Mouse (Mus musculus): ENCODE results near the gene Slc10a7. TPM values are rescaled to one million over a fixed set of nuclear protein-coding genes. Genes with fewer than 3 reads are reported as not detected.

The Slc10a7 gene
- polyA plus RNA-seq, 1 experiment, result 14.2 TPM

GRCm38 (mm10) chr8:78722201-78722600 is 213.1 kb downstream of the Slc10a7 start:
- no peak overlapping the region for H3K4me3 ChIP-seq (ENCODE audit: insufficient read depth, low read length)
- H3K4me1 ChIP-seq (ENCODE audit: control insufficient read depth, insufficient read depth, low read length), result no peaks in the 10 kb centered on the region
- no peak overlapping the region for H3K27ac ChIP-seq (ENCODE audit: insufficient read depth, low read depth, low read length)
- no peak for TF ChIP-seq CTCF (IDR thresholded peaks at IDR 0.05; ENCODE audit: low read depth, low read length)

GRCm38 (mm10) chr8:78724832-78725231 is 215.7 kb downstream of the Slc10a7 start:
- no peaks in the 10 kb centered on the region for H3K4me1 ChIP-seq (ENCODE audit: control insufficient read depth, insufficient read depth, low read length)
- no peak overlapping the region for H3K4me3 ChIP-seq (ENCODE audit: insufficient read depth, low read length)
- TF ChIP-seq POLR2A (IDR thresholded peaks at IDR 0.05; ENCODE audit: borderline replicate concordance, low read depth, low read length) (no peak), CTCF (IDR thresholded peaks at IDR 0.05; ENCODE audit: low read depth, low read length) (no peak)
- H3K27ac ChIP-seq (ENCODE audit: insufficient read depth, low read depth, low read length), result no peak overlapping the region

GRCm38 (mm10) chr8:78728240-78728639 is 219.1 kb downstream of the Slc10a7 start:
- no peak for TF ChIP-seq CTCF (IDR thresholded peaks at IDR 0.05; ENCODE audit: low read depth, low read length)
- TF ChIP-seq POLR2A (IDR thresholded peaks at IDR 0.05; ENCODE audit: borderline replicate concordance, low read depth, low read length), result no peak
- no peak overlapping the region for H3K27ac ChIP-seq (ENCODE audit: insufficient read depth, low read depth, low read length)
- no peaks in the 10 kb centered on the region for H3K4me1 ChIP-seq (ENCODE audit: control insufficient read depth, insufficient read depth, low read length)
- H3K4me3 ChIP-seq (ENCODE audit: insufficient read depth, low read length), result no peak overlapping the region

GRCm38 (mm10) chr8:78732410-78732809 is 223.3 kb downstream of the Slc10a7 start:
- peaks cover 3% of the 10 kb centered on the region; the same call in 1 of the 2 replicates for H3K4me1 ChIP-seq (ENCODE audit: control insufficient read depth, insufficient read depth, low read length)
- no peak overlapping the region for H3K27ac ChIP-seq (ENCODE audit: insufficient read depth, low read depth, low read length)
- H3K4me3 ChIP-seq (ENCODE audit: insufficient read depth, low read length), result no peak overlapping the region
- TF ChIP-seq POLR2A (IDR thresholded peaks at IDR 0.05; ENCODE audit: borderline replicate concordance, low read depth, low read length) (no peak), CTCF (IDR thresholded peaks at IDR 0.05; ENCODE audit: low read depth, low read length) (no peak)

- Histone ChIP-seq H3K4me1 (ENCODE audit: control insufficient read depth, insufficient read depth, low read length) (peaks cover 3% of the 10 kb centered on the region; the same call in 1 of the 2 replicates), H3K4me3 (ENCODE audit: insufficient read depth, low read length) (no peak overlapping the region), H3K27ac (ENCODE audit: insufficient read depth, low read depth, low read length) (no peak overlapping the region)
- TF ChIP-seq POLR2A (IDR thresholded peaks at IDR 0.05; ENCODE audit: borderline replicate concordance, low read depth, low read length) (no peak), CTCF (IDR thresholded peaks at IDR 0.05; ENCODE audit: low read depth, low read length) (no peak)
Observed at GRCm38 (mm10) chr8:78732995-78733512, 223.9 kb downstream of the Slc10a7 start.

GRCm38 (mm10) chr8:78734721-78735517 is 225.8 kb downstream of the Slc10a7 start:
- no peak for TF ChIP-seq CTCF (IDR thresholded peaks at IDR 0.05; ENCODE audit: low read depth, low read length)
- no peak for TF ChIP-seq POLR2A (IDR thresholded peaks at IDR 0.05; ENCODE audit: borderline replicate concordance, low read depth, low read length)
- Histone ChIP-seq H3K4me1 (ENCODE audit: control insufficient read depth, insufficient read depth, low read length) (peaks cover 3% of the 10 kb centered on the region; the same call in 1 of the 2 replicates), H3K4me3 (ENCODE audit: insufficient read depth, low read length) (no peak overlapping the region), H3K27ac (ENCODE audit: insufficient read depth, low read depth, low read length) (no peak overlapping the region)

GRCm38 (mm10) chr8:78738304-78738703 is 229.2 kb downstream of the Slc10a7 start:
- TF ChIP-seq POLR2A (IDR thresholded peaks at IDR 0.05; ENCODE audit: borderline replicate concordance, low read depth, low read length) (no peak), CTCF (IDR thresholded peaks at IDR 0.05; ENCODE audit: low read depth, low read length) (no peak)
- H3K27ac ChIP-seq (ENCODE audit: insufficient read depth, low read depth, low read length), result no peak overlapping the region
- no peak overlapping the region for H3K4me3 ChIP-seq (ENCODE audit: insufficient read depth, low read length)
- peaks cover 9% of the 10 kb centered on the region for H3K4me1 ChIP-seq (ENCODE audit: control insufficient read depth, insufficient read depth, low read length)

GRCm38 (mm10) chr8:78740936-78741335 is 231.8 kb downstream of the Slc10a7 start:
- TF ChIP-seq POLR2A (IDR thresholded peaks at IDR 0.05; ENCODE audit: borderline replicate concordance, low read depth, low read length) (no peak), CTCF (IDR thresholded peaks at IDR 0.05; ENCODE audit: low read depth, low read length) (no peak)
- H3K4me1 ChIP-seq (ENCODE audit: control insufficient read depth, insufficient read depth, low read length), result peaks cover 6% of the 10 kb centered on the region; the same call in 1 of the 2 replicates
- H3K27ac ChIP-seq (ENCODE audit: insufficient read depth, low read depth, low read length), result no peak overlapping the region
- no peak overlapping the region for H3K4me3 ChIP-seq (ENCODE audit: insufficient read depth, low read length)

- TF ChIP-seq CTCF (IDR thresholded peaks at IDR 0.05; ENCODE audit: low read depth, low read length) (no peak), POLR2A (IDR thresholded peaks at IDR 0.05; ENCODE audit: borderline replicate concordance, low read depth, low read length) (no peak)
- Histone ChIP-seq H3K4me3 (ENCODE audit: insufficient read depth, low read length) (no peak overlapping the region), H3K27ac (ENCODE audit: insufficient read depth, low read depth, low read length) (no peak overlapping the region), H3K4me1 (ENCODE audit: control insufficient read depth, insufficient read depth, low read length) (peaks cover 6% of the 10 kb centered on the region; the same call in 1 of the 2 replicates)
Observed at GRCm38 (mm10) chr8:78741496-78741895, 232.3 kb downstream of the Slc10a7 start.

- Histone ChIP-seq H3K27ac (ENCODE audit: insufficient read depth, low read depth, low read length) (no peak overlapping the region), H3K4me1 (ENCODE audit: control insufficient read depth, insufficient read depth, low read length) (peaks cover 6% of the 10 kb centered on the region; the same call in 1 of the 2 replicates), H3K4me3 (ENCODE audit: insufficient read depth, low read length) (no peak overlapping the region)
- TF ChIP-seq CTCF (IDR thresholded peaks at IDR 0.05; ENCODE audit: low read depth, low read length), result no peak; the same call in 1 of the 2 replicates
Observed at GRCm38 (mm10) chr8:78741965-78742364, 232.8 kb downstream of the Slc10a7 start.
